Mouse (Mus musculus) adrenal gland, adult (tissue): ENCODE data around the gene Sept5.

Source experiments
- DNase-seq, 2 experiments: peaks; one replicate each; pipeline ENCODE4 v3.0.0; 2022 to 2023; ENCODE audit warnings: low spot score in 1 of 2; ENCODE audit not compliant: inconsistent age in 2 of 2

The Sept5 gene

DNA sequence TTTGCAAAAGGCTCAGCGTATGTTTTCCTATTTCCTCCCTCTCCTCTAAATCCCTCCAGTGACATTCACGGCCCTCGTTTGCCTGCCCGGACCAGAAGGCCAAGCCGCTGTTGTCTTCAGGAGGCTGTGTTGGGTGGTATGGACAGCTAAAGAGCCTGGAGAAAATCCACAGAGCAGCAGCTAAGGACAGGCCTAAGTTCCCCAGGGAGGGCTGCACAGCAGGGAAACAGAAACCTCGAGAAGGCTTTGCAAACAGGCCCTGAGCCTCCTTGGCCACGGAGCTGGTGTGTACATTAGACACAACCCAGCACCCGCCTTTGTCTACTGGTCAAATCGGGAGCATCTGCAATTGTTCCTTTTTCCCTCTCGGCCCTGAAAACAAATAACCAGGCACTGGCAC lies 44.1 kb downstream of the Sept5 start:
- no peak for DNase-seq

DNA sequence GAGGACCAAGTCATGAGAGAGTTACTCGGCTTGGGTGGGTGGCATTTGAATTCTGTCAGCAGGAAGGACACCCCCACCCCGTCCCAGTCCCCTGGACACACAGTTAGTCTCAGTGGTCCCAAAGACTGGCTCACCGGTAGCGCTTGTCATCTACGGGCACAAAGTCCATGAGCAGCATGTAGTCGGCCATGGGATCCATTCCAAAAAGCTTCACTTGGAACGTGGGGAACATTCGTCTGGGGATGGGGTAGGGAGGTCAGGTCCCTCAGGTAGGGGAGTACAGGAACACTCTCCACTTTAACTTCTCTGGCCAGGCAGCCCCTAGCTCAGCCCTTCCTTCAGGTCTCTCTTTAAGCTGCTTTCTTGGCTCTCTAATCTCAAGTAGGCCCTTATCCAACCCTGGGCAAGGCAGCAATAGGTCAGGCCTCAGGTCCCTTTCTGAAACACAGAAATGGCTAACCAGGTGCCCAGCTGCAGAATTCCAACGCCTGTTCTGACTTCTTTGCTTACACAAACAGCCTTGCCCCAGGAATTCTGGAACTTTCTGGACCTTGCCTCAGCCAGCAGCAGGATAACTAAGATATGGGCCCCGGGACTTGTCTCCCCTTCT lies 44.7 kb downstream of the Sept5 start:
- DNase-seq, result no peak

DNA sequence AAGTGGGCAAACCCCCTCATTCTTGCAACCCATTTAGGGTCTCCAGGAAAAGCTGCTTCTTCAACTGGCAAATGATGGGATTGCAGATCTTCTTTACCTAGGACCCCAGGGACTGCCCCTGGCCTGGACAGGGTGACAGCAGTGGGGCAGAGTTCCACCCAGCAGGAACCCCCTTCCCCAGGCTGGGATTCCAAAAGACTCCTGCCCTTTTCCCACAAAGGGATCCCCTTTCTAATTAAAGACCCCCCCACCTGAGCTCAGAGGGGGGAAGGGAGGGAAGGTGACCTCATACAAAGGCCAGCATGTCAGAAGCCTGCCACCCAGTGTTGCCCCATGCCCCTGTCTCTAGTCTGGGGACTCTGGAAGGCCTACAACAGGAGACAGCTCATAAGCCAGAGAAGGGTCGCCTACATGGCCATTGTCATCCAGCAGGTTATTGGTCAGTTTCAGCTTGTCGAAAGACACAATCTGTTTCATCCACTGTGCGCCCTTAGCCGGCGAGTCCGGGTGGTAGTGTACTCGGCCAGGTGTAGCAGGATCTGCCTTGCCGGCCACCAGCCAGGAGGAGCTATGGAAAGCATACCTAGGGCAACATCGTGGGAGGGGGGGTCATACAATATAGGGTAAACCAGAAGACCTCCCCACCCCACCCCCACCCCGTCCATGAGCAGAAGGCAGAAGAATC lies 45.9 kb downstream of the Sept5 start:
- no peak for DNase-seq

DNA sequence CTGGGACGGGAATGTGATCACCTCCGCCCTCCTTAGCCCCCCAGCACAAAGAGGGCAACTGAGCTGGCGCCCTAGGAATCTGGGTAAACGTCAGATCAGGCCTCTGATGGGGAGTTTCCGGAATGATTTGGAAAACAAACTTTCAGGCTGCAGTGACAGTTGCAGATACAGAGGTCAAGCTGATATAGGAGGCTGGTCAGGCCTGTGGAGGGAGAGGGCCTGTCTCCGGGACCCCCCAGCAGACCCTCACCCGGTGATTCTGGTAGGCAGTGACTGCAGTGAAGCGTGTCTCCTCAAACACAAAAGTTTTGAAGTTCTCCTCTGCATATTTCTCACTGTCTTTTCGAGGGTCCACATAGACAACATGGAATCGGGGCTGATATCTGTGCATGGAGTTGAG lies 46.6 kb downstream of the Sept5 start:
- no peak for DNase-seq

DNA sequence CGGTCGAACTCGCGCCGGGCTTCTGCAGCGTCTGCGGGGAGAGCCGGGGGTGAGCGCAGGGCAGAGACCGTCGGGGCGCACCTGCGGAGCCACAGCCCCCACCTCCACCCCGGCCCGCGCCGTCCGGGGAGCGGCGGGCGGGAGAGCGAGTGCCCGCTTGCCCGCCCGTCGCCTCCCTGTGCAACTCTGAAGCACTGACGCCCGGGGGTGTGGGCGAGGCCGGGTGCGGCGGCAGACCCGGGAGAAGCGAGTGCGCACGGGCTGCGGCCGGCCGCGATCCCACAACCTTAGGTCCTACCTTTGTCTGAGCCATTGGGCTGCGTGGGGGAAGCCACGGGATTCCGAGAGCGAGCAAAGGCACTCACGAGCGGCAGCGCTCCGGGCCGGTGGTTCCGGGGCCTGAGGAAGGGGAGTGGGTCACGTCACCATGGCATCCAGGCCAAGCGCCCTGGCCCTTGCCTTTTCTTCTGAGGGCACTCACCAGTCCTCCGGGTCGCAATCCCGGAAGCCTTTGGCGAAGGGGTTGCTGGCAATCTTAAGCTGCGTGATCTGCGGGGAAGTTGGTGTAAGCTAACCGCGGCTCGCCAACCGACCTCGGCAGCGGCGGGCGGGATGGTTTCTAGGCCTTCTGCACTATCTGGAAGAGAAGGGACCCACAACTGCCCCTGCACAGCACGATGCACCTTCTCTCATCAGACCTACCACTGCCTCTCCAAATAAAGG lies 47.2 kb downstream of the Sept5 start:
- no peak for DNase-seq

DNA sequence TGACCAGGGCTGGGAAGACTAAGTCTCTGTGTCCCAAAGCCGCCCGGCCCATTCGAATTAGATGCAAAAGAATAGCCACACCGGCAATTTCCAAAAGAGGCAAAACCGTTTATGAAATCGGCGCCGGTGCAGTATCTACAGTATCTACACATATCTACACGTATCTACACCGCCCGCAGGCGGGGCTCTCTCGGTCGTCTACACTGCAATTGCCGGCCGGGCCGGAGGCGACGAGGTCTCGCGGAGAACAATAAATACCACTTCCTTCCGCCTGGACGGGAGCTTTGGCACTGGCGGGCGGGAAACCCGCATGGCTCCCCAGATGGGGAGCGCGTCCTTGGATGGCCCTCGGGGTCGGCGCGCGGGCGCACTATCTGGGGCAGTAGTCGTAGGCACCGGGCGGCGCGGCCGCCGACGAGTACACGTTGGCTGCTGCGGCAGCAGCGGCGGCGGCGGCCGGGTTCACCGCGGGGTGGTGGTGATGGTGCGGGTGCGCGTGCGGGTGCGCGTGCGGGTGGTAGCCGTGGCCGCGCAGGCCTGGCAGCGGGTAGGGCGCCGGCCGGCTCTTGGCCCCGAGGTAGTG lies 48.0 kb downstream of the Sept5 start:
- peak in 1 of 2 experiments; percentile 61 for DNase-seq

DNA sequence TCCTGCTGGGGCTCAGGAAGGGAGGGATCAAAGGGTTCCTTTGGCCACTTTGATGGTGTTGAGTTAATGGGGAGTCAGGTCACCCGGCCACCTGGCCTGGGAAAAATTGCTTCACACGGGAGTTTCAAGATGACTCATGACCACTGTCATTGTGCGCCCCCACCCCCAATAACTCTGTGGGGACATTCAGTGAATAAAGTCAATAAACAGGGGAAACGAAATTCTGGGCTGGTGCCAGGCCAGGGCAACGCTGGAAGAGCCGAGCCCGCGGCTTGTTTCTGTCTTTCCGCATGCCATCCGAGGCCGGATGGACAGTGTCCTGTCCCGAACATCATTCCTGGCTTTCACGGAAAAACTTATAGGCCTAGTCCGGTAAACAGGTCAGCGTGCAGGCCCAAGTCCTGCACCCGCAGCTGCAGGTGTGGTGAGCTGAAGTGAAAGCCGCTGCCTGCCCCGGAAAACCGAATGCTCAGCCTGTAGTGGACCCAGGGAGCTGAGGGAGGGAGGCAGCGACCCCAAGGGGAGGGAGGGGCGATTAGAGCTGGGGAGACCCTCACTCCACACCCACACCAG lies 48.6 kb downstream of the Sept5 start:
- DNase-seq, result no peak

DNA sequence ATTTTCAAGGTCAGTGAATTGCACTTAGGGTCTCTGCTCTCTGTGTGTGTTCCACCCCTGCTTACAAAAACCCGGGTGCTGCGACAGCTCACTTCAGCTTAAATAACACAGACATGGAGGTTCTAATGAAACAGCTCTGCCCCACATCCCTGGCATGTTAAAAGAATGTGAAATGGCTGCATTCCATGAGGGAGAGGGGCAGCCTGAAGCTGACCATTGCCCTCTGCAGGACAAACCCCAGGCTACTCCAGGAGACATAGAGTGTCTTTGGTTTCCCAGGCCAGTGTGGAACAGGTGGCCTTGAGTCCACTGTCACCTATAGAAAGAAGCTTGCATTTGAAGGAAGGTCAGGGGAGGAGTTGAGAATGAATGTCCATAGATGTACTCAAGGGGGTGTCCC lies 49.4 kb downstream of the Sept5 start:
- no peak for DNase-seq

DNA sequence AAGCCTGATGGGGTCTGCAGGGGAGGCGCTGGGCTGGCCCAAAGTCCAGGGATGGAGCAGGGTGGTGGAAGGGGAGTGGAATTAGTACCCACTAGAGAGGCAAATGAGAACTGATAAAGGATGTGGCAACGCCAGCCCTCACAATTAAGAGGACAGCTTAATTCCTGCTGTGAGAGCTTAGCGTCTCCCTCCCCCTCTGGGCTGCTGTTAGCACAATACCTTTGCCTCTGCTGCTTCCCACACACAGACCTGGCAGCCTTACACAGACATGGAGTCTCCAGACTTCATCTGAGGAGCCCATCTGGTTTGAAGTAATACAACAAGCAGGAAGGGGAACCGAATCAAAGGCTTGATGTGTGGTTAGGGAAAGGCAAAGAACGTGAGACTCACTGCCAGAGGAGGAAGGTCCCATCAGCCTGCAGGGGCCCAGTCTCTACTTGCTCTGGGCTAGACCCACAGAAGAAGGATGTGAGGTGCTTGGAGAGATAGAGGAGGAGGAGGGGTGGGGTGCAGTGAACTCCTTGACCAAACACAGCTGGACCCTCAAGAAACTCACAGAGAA lies 52.1 kb downstream of the Sept5 start:
- no peak for DNase-seq

DNA sequence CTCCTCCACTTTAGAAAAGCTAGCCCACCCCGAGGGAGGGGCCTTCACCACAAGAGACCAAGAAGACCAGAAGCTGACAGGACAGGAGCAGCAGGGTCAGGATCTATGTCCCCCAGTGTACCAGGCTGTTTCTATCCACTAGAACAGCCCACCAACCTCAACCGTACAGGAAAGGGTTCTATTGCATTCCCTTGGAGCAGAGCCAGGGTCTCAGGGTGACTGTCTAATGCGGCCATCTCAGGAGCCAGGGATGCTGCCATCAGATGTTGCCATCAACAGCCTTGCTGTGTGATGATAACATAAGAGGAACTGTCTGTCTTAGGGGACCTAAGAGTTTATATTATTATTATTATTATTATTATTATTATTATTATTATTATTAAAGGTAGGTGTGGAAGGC lies 52.7 kb downstream of the Sept5 start:
- DNase-seq, result no peak

DNA sequence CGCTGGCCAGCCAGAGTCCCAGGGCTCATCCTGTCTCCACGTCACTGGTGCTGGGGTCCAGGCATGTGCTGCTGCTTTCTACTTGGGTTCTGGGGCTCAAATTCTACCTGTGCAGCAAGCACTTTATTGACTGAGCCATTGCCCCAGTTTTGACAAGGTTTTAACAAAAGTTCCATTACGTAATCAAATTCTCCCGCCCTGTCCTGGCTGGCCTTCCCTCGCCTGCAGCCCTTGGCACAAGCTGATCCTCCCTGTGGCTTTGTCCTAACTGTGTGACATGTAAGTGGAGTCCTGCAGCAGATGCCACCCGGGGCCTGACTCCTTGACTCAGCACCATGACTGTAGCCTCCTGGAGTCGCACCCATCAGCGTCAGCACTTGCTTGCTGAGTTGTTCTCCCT lies 55.6 kb downstream of the Sept5 start:
- DNase-seq, result peak; percentile 31 to 76
